Mouse (Mus musculus) ZHBTc4 (cell line): Measurements from ENCODE around the gene Atl3.
A peak's percentile ranks its signal among the peaks of the same experiment; 100 is the strongest.
"Not testable (repeated sequence)": the region's sequence is repeated elsewhere in the genome, so short reads cannot be mapped to it uniquely, and the experiment has no call there.

Experiments
- DNase-seq: peaks from one replicate; pipeline ENCODE4 v3.0.0-alpha.2; 2011; ENCODE audit warnings: low read depth, low spot score

The Atl3 gene

DNA sequence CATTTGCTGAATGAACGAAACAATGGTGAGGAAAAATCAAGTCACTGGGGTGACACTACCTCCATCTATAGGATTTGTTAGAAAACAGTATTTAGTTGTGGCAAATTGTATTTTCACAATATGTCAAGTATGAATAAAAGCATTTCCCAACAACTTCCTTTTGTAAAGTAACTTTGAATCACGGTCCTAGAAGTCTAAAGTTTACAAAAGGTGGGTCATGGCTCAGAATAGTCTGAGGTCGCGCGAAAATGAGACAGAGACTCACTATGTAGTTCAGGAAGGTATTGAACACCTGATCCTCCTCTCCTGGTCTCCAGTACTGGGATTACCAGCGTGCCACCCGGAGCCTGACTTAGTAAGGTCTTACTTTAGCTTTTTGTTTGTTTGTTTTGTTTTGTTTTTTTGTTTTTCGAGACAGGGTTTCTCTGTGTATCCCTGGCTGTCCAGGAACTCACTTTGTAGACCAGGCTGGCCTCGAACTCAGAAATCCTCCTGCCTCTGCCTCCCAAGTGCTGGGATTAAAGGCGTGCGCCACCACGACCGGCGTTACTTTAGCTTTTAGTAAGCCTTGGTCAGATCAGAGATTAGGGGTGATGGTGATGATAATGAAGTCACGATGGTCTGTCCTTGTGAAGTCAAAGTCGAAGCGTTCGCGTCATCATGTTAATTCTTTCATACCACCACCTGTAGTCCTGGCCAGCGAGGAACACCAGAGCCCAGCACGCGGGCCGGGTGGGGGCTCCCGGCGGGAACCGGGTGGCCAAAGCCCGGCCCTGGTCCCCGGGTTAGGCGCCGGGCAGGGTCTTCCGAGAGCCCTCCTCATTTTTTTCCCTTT is at the start of gene Atl3:
TSS of gene Atl3 (plus strand) at position 689 of the 835 bp plus-strand sequence.
- DNase-seq, result peak; percentile 32

DNA sequence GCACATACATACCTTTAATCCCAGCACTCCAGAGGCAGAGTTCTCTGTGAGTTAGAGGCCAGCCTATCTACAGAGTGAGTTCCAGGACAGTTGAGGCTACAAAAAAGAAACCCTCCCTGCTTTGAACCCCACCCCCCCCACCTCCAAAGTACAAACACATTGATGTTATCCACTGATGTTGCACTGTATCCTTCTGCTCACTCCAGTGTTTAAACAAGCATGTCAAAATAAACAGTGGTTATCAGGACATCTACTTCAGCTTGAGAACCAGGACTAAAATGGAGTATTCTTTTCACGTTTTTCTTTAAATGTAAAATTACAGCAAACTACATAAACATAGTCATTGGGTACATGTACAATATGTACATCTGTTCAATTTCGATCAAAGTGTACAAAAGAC is 48.7 kb upstream of the Atl3 start:
- DNase-seq, result no peak

DNA sequence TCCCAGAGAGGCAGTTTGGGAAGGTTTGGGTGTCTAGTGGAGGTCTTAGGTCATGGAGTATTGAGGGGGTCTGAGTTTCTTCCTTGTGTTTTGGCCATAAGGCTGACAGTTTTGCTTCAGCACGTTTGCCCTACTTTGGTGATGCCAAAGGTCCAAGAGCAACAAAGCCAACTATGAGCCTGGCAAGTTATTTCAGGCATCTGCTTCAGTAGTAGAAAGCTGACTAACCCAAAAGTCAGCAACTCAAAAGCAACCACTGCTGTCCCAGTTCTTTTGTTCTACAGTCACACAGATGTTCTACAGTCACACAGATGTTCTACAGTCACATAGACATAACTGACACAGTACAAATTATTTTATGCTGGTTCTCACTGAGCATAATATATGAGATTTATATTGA is 48.2 kb upstream of the Atl3 start:
- DNase-seq, result no peak

DNA sequence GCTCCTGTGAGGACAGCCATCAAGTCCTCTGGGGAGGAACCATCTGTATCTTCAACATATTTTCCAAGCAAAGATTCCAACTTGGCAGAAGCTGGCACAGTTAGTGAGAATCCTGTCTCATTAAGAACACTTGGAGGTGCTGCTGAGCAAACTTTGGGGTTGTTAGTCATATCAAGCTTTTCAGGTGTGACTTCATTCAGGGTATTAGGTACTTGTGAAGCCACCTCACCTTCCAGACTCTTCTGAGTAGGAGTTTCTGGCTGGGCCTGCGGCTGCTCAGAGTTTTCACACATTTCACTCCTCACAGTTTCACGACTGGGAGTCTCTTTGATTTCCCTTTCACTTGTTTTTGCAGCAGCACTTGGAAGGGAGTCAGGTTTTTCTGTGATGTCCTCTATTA is 37.0 kb upstream of the Atl3 start:
- DNase-seq, result no peak

DNA sequence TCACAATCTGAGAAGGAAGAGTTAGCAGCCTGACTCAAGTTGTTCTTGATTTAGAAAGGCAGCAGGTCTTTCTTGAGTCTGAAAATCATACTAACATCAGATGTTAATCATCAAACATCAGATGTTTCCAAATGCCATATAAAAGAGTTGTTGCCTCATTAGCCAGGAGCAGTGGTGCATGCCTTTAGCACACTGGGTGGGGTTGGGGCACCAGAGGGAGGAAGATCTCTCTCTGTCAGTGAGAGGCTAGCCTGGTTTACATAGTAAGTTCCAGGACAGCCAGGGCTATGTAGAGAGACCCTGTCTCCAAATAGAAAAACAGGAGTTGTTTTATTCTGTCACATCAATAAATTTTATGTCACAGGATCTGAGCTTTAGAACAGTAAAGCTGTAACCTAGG is 34.9 kb upstream of the Atl3 start:
- no peak for DNase-seq

DNA sequence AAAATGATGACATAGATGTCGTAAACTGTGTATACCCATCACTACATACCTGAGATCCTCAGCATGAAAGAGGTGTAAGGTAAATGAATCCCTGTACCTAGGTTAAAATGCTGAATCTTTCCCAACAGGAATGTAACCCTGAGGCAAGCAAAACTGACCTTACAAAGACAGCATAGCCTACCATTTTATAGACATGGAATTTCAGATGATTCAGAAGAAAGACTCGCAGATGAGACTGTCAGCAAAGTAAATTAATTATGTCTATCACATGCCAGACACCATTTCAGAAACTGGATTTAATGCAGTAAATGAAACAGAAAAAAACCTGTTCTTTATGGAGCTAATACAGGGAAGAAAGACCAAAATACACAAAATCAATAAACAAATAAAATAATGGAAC is 34.5 kb upstream of the Atl3 start:
- DNase-seq, result no peak

DNA sequence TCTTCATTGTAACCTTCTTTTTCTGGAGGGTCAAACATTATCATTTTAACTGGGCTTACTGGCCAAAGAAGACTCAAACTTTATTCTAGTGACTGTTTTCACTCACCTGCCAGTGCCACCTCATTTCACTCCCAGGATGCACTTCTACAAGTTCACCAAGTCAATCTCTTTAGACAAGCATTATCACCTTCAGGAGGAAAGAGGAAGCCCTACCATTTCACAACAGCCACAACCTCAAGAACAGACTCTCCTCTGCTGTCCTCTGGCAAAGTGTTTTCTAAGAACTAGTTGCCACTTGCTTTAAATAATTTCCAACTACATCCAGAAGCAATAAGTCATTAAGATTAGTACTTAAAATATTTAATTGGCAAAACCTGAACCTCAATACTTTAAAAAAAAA is 25.9 kb upstream of the Atl3 start:
- no peak for DNase-seq

DNA sequence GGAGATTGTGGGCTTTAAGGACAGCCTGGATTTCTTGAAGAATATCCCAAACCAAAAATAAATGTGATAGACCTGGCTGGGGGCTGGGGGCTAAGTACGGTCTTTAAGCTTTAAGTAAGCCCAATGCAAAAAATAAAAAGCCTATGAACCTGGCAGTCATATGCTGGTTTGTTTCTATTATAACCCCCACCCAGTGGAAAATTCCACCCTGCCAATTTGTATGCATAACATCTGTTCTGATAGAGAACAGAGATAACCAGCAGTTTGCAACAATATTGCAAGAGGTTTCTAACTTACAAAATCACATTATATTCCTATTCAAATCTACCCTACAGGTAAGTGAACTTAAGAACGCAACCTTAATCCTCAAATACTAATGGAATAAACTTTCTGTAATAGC is 23.2 kb upstream of the Atl3 start:
- no peak for DNase-seq

DNA sequence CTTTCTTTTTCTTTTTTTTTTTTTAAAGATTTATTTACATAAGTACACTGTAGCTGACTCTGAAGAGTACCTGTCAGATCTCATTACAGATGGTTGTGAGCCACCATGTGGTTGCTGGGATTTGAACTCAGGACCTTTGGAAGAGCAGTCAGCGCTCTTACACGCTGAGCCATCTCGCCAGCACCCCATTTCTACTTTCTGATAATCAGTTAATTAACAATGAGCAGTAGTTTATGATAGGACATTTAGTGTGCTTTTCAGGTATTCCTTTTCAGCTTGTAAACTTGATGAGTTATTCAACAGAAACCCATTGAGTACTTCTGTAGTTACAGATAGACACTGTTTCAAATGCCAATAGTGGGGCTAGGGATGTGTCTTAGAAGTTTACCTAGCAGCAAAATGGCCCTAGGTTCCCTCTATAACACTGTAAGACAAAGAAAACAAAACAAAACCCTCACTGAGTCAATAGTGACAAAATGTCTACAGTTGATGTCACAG is 14.0 kb upstream of the Atl3 start:
- no peak for DNase-seq

DNA sequence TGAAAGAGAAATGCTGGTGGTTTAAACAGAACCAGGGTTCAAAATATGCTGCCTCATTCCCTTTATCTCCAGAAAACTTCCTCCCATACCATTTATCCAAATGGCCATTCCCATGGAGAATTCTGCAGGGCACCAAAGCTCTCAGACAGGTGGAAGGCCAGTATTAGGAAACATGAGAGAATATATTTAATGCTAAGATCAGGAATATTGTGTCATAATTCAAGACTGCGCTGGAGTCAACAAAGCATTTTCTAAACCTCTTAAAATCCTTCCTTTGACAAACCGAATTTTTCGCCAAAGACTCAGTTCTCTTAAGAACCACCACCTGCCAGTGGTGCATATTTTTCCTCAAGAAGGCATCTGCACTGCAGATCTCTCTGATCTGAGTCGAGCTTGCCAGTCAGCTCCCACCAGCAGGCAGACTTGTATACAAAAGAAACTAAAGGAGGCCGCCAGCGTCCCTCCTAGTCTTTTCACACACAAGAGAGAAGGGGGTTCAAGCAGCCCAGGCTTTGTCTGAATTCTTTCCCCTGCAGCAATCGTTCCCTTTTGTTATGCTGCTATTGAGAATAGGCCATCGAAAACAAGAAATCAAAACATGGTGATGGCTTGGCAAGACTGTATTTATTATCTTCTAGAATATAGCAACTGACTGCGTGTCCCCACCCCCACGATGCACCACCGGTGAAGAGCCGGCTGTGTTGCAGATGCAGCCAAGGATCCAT is 12.1 kb upstream of the Atl3 start:
- DNase-seq, result peak; percentile 68

DNA sequence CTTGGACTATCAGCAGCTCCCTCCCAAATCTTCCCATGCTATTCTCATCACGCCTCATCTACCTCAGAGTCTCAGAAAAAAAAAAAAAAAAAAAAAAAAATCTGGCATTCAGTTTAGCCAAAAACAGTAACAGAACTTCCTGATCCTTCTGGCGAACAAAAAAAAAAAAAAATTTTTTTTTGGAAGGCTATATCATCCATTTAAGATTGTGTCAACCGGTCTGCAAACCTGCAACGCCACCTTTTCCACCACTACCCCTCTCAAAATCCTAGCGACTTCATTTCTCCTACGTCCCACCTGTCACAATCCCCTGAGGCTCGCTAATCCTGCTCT is 11.6 kb upstream of the Atl3 start:
- DNase-seq, result no peak

DNA sequence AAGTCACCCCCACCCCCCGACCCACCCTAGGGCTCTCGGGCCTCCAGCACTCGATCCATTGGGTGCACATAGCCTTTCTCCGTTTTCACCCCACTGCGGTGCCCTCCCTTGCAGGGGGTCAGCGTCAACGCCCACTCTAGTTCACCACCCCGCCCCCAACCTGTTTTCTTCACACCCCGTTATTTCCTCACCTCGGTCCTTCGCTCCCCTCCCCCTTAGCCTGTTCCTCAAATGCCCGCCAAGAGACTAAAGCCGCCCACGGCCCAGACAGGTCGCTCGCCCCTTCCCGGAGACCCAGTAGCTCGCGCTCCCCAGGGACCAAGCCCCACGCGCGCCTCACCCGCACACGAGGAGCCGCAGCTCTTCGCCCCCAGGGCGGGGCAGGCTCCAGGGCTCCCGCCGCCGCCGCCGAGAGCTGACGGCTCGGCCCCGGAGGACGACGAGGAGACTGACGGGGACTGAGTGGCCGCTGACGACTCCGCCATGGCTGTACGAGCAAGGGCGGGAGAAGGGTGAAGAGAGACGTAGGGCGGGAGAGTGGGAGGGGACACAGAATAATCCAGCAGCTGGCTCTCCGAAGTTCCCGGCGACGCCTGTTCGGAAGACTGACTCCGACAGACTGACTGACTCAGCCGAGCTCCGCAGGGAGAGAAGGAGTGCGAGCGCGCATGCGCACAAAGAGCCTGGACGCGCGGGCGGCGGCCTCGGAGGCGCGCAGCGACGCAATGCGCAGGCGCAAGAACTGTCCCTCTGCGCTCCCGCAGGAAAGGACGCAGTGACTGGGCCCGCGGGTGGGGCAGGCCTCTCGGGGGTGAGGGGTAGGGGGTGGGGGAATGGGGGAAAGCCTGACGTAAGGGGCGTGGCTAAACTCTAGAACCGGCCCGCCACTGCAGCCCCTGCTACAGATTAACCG is 11.0 kb upstream of the Atl3 start, which contains the start of gene Rtn3:
TSS of gene Rtn3 (minus strand) at position 683 of the 913 bp plus-strand sequence.
- DNase-seq, result peak; percentile 99

DNA sequence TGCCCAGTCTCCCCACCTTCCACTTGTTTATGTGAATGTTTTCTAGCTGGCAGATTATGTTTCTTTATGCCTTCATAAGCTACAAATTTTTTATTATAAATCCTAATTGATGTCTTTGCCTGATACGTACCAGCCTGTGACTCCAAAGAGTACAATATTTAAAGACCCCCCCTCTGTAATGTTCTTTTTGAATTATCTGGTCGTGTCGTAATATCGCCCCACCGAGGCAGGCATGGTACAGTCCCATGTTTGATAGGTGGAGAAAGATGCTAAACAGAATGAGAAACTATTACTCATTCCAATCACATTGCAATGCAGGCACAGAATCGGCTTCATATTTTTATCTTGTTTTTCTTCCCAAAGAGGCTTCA is 10.3 kb upstream of the Atl3 start:
- DNase-seq, result no peak

DNA sequence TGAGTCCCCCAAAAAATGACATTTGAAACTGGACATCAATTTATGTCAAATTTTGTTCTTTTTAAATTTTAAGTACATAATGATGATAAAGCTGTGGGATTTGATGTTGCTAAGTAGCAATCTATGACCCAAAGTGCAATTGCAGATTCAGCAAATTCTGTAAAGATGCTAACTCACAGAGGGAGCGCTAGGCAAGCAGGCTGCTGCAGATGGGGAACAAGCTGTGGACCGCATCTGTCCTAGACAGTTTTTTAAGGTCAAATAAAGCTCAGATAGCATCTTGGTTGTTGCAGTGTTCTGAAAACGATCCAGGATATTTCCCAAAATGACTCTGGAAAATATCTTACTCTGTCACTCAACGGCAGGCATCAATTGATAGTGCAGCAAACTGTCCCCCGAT is 9.8 kb upstream of the Atl3 start:
- no peak for DNase-seq

DNA sequence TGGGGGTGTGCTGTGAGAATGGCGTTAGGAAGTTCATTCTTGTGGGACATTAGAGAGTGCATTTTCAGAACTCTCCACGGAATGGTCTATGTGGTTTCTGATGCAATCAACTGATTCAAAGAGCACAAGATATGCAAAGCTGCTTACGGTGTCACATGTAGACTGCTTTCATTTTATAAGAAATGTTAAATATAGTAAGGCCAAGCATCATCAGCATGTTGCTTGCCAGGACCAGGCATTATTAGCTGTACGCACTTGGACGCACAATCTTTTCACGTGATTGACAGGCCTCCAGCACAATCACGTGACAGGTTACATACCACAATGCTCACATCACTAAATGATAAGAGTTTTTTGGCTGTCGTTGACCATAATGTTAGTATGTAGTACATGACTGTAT is 6.2 kb upstream of the Atl3 start:
- no peak for DNase-seq

DNA sequence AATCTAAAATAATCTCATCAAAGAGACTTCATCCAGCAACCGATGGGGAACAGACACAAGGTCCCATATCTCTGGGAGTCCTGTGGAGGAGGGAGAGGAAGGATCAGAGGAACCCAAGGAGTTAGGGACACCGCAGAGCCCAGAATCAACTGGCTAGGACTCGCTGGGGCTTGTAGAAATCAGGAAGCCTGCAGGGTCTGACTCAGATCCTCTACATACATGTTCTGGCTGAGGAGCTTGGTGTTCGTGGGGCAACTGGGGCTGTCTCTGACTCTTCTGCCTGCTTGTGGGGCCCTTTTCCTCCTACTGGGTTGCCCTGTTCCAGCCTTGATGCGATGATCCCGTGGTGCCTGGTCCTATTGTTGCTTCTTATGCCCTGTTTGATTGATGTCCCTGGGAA is 1.9 kb upstream of the Atl3 start:
- no peak for DNase-seq

DNA sequence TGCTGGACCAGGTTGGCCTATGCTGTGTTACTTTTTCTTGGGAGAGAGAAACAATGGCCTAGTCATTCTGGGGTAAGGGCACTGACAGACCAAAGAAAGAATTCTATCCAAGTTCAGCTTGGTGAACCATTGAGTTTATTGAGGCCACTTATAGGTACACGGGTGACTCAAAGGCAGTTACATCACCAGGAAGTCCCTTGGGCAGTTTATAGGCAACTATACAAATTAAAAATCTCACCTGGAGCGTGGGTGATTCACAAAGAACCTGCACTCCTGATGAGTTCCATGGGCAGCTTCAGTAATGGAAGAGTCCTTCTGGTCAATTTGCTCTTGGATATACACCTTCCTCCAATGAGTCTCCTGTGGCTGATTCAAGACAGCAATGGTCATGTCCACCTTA is 1.2 kb upstream of the Atl3 start:
- no peak for DNase-seq

DNA sequence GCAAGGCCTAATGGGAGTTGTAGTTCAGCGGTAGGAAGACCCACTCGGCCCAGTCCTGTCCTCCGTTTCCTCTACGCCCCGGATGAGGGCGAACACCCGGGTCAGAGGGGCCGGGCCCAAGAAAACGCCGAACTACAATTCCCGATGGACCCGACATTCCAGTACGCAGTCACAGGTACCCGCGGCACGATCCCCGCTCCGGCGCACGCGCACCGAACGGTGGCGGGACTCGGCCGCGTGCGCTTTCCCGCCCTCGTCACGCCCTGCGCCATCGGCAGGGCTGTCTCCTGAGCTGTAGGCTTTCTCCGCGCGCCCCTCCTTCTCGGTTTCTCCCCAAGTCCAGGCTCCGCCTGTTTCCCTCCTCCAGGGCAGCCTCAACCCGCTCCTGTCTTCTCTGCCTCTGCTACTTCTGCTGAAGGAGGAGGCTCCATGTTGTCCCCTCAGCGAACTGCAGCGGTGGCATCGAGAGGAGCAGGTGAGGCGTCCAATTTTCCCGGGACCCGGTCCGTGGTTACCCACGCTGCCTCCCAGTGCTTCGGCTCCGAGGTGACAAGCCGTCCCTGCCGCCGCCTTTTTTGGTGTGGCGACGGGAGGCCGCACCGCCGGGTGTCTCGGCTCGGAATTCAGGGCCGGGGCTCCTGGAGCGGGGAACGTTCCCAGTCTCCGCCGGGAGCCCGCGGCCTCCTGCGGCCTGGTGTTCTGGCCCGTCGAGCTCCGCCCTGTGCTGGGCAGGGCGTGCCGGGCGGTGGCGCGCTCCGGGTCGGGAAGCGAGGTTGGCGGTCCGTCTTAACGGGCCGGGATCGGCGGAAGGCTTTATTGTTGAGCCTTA is 561 bp downstream of the Atl3 start:
- peak; percentile 99 for DNase-seq

DNA sequence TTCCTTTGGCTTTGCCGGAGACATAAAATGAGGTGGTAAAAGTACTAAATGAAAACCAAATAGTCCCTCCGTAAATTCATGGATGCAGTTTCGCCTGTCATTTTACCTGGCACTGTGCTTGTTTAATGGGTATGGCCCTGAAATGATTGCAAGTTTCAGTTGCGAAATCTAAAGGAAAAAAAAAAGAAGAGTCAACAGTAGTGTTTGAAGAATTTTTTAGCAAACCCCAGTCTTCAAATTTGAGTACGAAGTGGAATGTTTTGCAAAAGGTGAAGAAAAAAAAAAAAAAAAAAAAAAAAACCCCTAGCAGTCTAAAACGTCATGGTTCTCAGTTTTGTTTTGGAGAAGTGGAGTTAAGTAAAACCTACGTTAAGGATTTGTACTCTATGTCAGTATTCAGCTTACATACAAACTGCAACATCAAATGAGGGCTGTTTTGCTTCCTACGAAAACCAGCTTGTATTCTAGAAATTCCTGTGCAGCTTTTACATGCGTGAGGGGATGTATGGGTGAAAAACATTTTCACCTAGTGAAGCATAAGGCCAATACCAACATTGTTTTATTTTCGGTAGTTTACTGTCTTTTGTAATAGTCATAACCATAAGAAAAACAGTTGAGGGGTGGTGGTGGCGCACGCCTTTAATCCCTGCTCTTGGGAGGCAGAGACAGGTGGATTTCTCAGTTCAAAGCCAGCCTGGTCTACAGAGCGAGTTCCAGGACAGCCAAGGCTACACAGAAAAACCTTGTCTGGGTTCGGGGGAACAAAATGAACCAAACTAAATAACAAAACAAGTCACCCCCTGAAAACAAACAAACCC is 1.6 kb downstream of the Atl3 start:
- no peak for DNase-seq

DNA sequence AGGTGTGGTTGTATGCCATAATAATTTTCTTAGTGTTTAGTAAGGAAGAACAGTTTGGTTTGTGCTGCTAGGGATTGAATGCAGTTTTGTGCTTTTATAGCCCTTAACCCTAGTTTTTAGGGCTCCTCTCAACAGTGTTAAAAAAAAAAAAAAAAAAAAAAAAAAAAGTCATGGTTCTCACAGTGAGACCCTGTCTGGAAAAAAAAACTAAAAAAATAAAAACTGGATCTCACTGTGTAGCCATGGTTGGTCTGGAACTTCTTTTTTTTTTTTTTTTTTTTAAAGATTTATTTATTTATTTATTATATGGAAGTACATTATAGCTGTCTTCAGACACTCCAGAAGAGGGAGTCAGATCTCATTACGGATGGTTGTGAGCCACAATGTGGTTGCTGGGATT is 2.2 kb downstream of the Atl3 start:
- DNase-seq, result not testable (repeated sequence)
